Mouse (Mus musculus): ENCODE results near the gene Trim23.
"Not testable (repeated sequence)": the region's sequence is repeated elsewhere in the genome, so short reads cannot be mapped to it uniquely, and the experiment has no call there.

Trim23 gene

DNA sequence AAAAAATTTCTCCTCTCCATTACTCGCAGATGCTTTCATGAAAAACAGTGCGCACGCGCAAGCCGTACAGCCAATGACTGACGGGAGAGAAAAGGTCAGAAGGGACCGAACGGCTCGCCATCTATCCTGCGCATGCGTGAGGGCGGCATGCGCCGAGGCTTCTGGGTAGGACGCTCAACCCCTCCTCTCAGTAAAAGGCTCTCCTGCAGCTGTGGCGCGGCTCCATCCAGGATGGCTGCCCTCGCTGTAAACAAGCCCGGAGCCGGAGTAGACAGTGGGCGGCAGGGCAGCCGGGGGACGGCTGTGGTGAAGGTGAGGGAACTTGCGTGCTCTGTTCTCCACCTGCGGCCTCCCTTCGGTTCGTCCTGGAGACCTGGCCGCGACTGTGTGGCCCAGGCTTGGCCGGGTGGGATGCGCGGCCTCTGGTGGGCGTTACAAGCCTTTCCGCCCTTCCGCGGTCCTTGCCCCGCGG is at the start of gene Trim23:
Gene Trim23, plus strand, starts transcription at position 148 of the 472 bp plus-strand sequence.
- DNase-seq (ENCODE audit: low spot score): peak; percentile 100

DNA sequence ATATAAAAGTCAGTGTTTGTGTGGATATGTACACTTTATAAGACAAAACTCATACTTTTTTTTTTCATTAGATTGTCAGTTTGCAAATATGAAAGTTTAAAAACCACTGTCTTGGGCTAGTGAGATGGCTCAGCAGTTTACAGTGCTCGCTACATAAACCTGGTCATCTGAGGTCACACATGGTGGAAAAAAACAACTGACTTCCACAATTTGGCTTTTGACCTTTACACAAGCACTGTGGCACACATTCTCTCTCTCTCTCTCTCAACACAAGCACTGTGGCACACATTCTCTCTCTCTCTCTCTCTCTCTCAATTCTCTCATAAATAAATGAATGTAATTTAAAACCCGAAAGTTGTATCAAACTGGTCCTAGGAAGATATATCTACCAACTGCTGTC is 46.0 kb upstream of the Trim23 start:
- DNase-seq (ENCODE audit: low spot score): no peak

DNA sequence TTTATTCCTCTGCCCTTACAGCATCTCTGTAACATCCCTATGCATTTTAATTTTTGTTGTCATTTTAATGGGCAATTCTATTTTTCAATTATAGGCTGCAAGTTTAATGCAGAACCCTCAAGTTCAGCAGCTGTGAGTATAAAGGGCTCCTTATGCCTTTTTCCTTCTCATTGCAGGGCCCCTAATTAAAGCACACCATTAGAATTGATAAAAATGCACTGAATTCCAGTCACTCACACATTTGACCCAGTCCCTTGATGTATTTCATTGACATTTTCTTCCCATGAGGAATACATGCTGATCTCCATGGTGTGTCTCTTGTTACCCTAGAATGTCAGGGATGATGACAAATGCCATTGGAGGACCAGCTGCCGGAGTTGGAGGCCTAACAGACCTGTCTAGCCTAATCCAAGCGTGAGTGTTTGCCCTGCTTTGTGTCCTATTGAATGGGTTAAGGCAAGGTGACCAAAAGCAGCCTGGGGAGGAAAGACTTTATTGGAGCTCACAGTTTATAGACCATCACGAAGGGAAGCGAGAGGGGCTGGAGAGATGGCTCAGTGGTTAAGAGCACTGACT is 44.0 kb upstream of the Trim23 start:
- DNase-seq (ENCODE audit: low spot score): no peak

GRCm38 (mm10) chr13:104139369-104140209 is 39.0 kb upstream of the Trim23 start:
- DNase-seq (ENCODE audit: low spot score): peak; percentile 83

- DNase-seq (ENCODE audit: low spot score): no peak
Observed at GRCm38 (mm10) chr13:104144871-104145270, 33.7 kb upstream of the Trim23 start.

DNA sequence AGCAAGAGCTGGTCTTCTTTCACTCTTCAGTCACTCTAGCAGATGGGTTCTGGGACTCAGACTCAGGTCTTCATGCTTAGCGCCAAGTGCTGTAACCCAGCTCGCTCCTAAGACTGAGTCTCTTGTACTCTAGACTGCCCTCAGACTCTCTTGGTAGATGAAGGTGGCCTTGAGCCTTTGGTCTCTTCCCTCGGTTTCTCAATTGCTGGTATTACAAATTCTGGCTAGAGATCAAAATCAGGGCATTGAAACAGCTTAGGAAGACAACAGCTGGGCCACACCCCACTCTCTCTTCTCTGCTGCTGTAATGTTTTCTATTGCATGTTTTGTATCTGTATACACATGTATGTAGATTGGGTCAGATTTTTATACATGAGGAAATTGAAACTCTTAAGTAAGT is 33.0 kb upstream of the Trim23 start:
- DNase-seq (ENCODE audit: low spot score): no peak

- no peak for DNase-seq (ENCODE audit: low spot score)
Observed at GRCm38 (mm10) chr13:104154180-104154579, 24.4 kb upstream of the Trim23 start.

- no peak for DNase-seq (ENCODE audit: low spot score)
Observed at GRCm38 (mm10) chr13:104155106-104155505, 23.5 kb upstream of the Trim23 start.

- DNase-seq (ENCODE audit: low spot score): no peak
Observed at GRCm38 (mm10) chr13:104155686-104156085, 22.9 kb upstream of the Trim23 start.

DNA sequence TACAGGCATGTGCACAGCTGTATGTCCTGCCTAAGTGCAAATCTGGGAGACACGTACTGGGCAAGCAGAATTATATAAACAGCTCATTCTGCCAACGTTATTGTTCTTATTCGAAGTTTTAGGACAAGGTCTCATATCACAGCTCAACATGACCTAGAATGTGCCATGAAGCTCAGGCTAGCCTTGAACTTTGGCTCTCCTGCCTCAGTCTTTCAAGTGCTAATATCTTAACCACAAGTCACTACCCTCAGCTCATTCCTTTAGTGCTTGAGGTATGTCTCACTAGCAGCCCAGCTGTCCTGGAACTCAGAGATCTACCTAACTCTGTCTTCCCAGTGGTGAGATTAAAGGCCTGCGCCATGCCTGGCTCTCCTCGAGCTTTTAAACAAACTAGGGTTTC is 6.9 kb upstream of the Trim23 start:
- DNase-seq (ENCODE audit: low spot score): no peak

DNA sequence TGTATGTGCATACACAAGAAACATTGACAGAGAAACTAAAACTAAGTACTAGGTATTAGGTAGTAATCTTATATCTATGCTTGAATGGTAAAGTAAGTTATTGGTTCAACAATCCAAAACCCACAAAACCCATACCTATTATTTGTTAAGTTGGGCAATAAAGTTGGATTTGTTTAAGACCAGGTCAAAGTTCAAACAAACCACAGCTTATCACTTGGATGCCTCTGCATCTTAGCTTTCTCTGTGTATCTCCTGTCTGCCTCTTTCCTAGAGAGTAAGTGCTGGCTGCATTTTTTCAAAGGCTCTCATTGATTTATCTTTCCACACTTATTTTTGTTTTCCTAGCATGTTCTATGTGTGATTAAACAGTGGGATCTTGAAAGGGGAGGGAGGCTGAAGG is 6.1 kb upstream of the Trim23 start:
- DNase-seq (ENCODE audit: low spot score): no peak

GRCm38 (mm10) chr13:104176874-104177273 is 1.7 kb upstream of the Trim23 start:
- DNase-seq (ENCODE audit: low spot score): no peak

- DNase-seq (ENCODE audit: low spot score): peak; percentile 65
Observed at GRCm38 (mm10) chr13:104177796-104178649, 574 bp upstream of the Trim23 start, which contains the start of gene Trappc13. Trappc13 (minus strand) TSS chr13:104178469.

DNA sequence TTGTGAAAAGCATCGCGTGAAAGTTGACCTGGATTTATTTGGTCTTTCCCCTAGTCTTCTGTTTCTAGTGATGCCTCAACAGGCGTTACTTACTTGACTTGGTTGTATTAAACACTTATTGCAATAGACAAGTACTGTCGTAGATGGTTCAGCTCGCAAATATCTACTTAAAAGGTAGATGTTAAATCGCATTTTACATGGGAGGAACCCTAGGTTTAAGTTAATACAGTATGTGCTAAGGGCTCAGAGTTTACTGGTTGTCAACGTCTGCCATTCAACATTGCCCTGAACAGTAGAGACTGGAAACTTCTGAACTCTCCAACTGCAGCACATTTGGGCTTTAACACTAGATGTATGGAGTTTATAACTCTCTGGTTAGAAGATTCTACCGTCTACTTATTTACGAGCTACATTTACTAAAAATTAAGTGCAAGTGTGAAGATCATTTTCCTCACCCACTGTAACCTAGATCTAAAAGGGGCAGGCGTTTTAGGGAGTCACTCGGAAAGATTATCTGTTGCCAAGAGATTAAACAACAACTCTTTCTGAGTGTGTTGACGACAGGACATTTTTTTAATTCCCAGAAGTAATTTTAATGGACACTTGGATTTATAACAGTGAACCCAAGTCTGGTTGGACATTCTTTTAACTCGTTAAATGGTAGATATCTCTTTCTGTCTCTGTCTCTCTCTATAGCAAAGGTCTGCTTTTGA is 735 bp downstream of the Trim23 start:
- no peak for DNase-seq (ENCODE audit: low spot score)

- DNase-seq (ENCODE audit: low spot score): no peak
Observed at GRCm38 (mm10) chr13:104187357-104187756, 8.8 kb downstream of the Trim23 start.

- DNase-seq (ENCODE audit: low spot score): not testable (repeated sequence)
Observed at GRCm38 (mm10) chr13:104195891-104196290, 17.3 kb downstream of the Trim23 start.

GRCm38 (mm10) chr13:104204313-104204712 is 25.7 kb downstream of the Trim23 start:
- no peak for DNase-seq (ENCODE audit: low spot score)

GRCm38 (mm10) chr13:104227478-104227877 is 48.9 kb downstream of the Trim23 start:
- no peak for DNase-seq (ENCODE audit: low spot score)

- DNase-seq (ENCODE audit: low spot score): peak; percentile 98
Observed at GRCm38 (mm10) chr13:104228384-104229066, 49.9 kb downstream of the Trim23 start, which contains the start of the genes Cenpk and Ppwd1. Cenpk (plus strand) TSS chr13:104228611. Ppwd1 (minus strand) TSS chr13:104228843.

DNA sequence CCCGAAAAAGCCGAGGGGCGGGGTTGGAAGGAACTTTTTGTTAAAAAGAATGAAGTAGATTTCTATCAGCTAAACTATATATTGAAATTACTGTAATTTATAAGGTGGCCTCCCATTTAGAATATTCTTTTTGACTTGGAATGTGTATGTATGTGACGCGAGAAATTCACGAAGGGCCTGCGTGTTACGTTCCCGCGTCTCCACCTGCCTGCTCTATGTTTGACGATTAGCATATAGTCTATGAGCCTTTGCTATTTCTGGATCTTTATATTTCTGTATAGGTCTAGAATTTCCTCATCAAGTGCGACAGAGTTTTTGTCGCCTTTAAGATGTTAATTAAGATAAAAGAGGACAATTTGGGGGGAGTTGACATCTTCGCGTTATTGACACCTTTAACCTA is 50.6 kb downstream of the Trim23 start:
- DNase-seq (ENCODE audit: low spot score): peak; percentile 52
